18 mouse cellular contexts compared by ENCODE assay signal in the genomic region with DNA sequence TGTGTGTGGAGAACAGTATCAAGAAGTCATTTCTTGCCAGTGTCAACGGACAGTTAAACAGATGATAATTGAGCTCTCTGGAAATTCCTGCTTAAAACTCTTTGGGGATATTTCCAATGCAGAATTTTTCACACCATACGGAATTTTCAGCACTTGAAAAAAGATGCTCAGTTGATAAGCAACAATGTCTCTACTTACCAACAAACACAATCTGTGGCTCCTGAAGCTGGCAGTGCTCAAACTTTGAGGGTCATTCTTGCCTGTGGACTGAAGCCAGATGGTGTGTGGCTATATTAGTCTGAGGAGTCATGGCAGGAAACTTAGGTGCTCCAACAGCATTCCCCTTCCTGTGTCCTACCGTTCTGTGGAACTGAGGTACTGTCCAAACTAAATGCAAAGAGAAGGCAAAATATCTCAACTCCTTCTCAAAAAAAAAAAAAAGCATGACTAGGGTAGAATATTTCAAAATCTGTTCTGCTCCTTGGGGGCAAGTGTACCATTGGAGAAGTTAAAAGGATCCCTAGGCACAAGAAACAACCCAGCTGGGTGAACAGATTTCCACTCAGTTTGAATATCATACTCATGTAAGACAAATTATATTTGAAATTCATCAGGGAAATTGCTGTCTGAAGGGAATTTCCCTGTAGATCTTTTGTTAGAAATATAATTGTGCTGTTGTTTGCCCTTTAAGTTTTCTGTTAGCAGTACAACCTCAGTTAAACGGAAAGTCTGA.
"Had no signal": no experiment of that assay in that cellular context is flagged by ENCODE, and none has a peak within 500 bp of the region (broad histone marks: within the 10 kb centered on the region; RNA-seq: fewer than 3 reads in every experiment).

No protein-coding gene starts in this region.

- H3K9ac ChIP-seq: liver, embryonic 13.5 days; midbrain, embryonic 12.5 days; neural tube, embryonic 13.5 days; stomach, embryonic 15.5 days had no signal

- H3K4me1 ChIP-seq: liver, embryonic 13.5 days; midbrain, embryonic 12.5 days; neural tube, embryonic 13.5 days; stomach, embryonic 15.5 days had no signal

- DNase-seq: kidney, adult 2 months; kidney, postnatal 25 days; liver, embryonic 13.5 days; lung, adult 2 months; lung, postnatal 14 days; lung, postnatal 4 days; retina, postnatal 1 day; right cerebral cortex, postnatal 25 days; spleen, adult 18-20 months; thymus, adult 18-20 months; thymus, postnatal 36 days had no signal

- H3K9me3 ChIP-seq: midbrain, embryonic 12.5 days; neural tube, embryonic 13.5 days; stomach, embryonic 15.5 days had no signal

- ATAC-seq: midbrain, embryonic 16.5 days had no signal

- H3K27ac ChIP-seq: kidney, postnatal 0 days; left cerebral cortex, adult 2 months; liver, embryonic 13.5 days; midbrain, embryonic 12.5 days; neural tube, embryonic 13.5 days; stomach, embryonic 15.5 days had no signal

- H3K27me3 ChIP-seq: liver, embryonic 13.5 days; midbrain, embryonic 12.5 days; neural tube, embryonic 13.5 days; stomach, embryonic 15.5 days had no signal

- H3K4me2 ChIP-seq: liver, embryonic 13.5 days; midbrain, embryonic 12.5 days; neural tube, embryonic 13.5 days; stomach, embryonic 15.5 days had no signal

- H3K36me3 ChIP-seq: liver, embryonic 13.5 days; midbrain, embryonic 12.5 days; neural tube, embryonic 13.5 days; stomach, embryonic 15.5 days had no signal

- H3K4me3 ChIP-seq: left cerebral cortex, adult 2 months; liver, embryonic 13.5 days; midbrain, embryonic 12.5 days; myocyte; neural tube, embryonic 13.5 days; stomach, embryonic 15.5 days had no signal
